Mouse (Mus musculus): ENCODE measurements around the gene Nmt1. TPM values are rescaled to one million over a fixed set of nuclear protein-coding genes. Genes with fewer than 3 reads are reported as not detected.

The Nmt1 gene
- total RNA-seq, 2 experiments from 2014 or later = 65.2 to 68.7 TPM

GRCm38 (mm10) chr11:103004852-103005251 is 23.1 kb upstream of the Nmt1 start:
- intact Hi-C loops (cut with DNase I) = no loop called here
- no peak for DNase-seq

GRCm38 (mm10) chr11:103005254-103005981 is 22.6 kb upstream of the Nmt1 start:
- DNase-seq = no peak
- intact Hi-C loops (cut with DNase I) = no loop called here

- intact Hi-C loops (cut with DNase I) = no loop called here
- DNase-seq = no peak
Observed at GRCm38 (mm10) chr11:103006286-103007000, 21.5 kb upstream of the Nmt1 start.

- DNase-seq = peak; percentile 32 to 67
- intact Hi-C loops (cut with DNase I) = no loop called here
Observed at GRCm38 (mm10) chr11:103007001-103007340, 21.0 kb upstream of the Nmt1 start.

- DNase-seq = no peak
- intact Hi-C loops (cut with DNase I) = no loop called here
Observed at GRCm38 (mm10) chr11:103008558-103008957, 19.4 kb upstream of the Nmt1 start.

- DNase-seq = no peak
- intact Hi-C loops (cut with DNase I) = no loop called here
Observed at GRCm38 (mm10) chr11:103009208-103009607, 18.8 kb upstream of the Nmt1 start.

GRCm38 (mm10) chr11:103010454-103011205 is 17.4 kb upstream of the Nmt1 start:
- no peak for DNase-seq
- intact Hi-C loops (cut with DNase I) = no loop called here

GRCm38 (mm10) chr11:103011206-103011497 is 16.8 kb upstream of the Nmt1 start:
- DNase-seq = no peak
- intact Hi-C loops (cut with DNase I) = no loop called here

GRCm38 (mm10) chr11:103015881-103016825 is 11.8 kb upstream of the Nmt1 start:
- intact Hi-C loops (cut with DNase I) = no loop called here

GRCm38 (mm10) chr11:103016930-103017329 is 11.1 kb upstream of the Nmt1 start:
- intact Hi-C loops (cut with DNase I) = loop anchor here (1.0 kb wide), 1 partner anchor 10 kb away; no protein-coding TSS in a partner anchor
- DNase-seq = peak; percentile 99 to 100

More at GRCm38 (mm10) chr11:103015881-103016825, 11.8 kb upstream of the Nmt1 start:
- no peak for DNase-seq

GRCm38 (mm10) chr11:103017661-103018060 is 10.3 kb upstream of the Nmt1 start:
- DNase-seq = no peak
- intact Hi-C loops (cut with DNase I) = loop anchor here (1.0 kb wide), 1 partner anchor 10 kb away; no protein-coding TSS in a partner anchor

GRCm38 (mm10) chr11:103018860-103019259 is 9.1 kb upstream of the Nmt1 start:
- DNase-seq = no peak
- intact Hi-C loops (cut with DNase I) = no loop called here

GRCm38 (mm10) chr11:103019325-103019724 is 8.7 kb upstream of the Nmt1 start:
- no peak for DNase-seq
- intact Hi-C loops (cut with DNase I) = no loop called here

- DNase-seq = no peak
- intact Hi-C loops (cut with DNase I) = no loop called here
Observed at GRCm38 (mm10) chr11:103020713-103021335, 7.2 kb upstream of the Nmt1 start.

- intact Hi-C loops (cut with DNase I) = no loop called here
- DNase-seq = no peak
Observed at GRCm38 (mm10) chr11:103023974-103024373, 4.0 kb upstream of the Nmt1 start.

GRCm38 (mm10) chr11:103026901-103027300 is 1.1 kb upstream of the Nmt1 start:
- no peak for DNase-seq
- intact Hi-C loops (cut with DNase I) = loop anchor here (1.0 kb wide), 1 partner anchor 10 kb away; no protein-coding TSS in a partner anchor

GRCm38 (mm10) chr11:103027570-103028175 is 317 bp upstream of the Nmt1 start:
- DNase-seq = no peak

GRCm38 (mm10) chr11:103033030-103033429 is 5.0 kb downstream of the Nmt1 start:
- DNase-seq = no peak
- intact Hi-C loops (cut with DNase I) = no loop called here

More at GRCm38 (mm10) chr11:103027570-103028175, 317 bp upstream of the Nmt1 start:
- intact Hi-C loops (cut with DNase I) = loop anchor here (1.0 kb wide), 1 partner anchor 10 kb away; no protein-coding TSS in a partner anchor

GRCm38 (mm10) chr11:103035007-103035406 is 7.0 kb downstream of the Nmt1 start:
- intact Hi-C loops (cut with DNase I) = no loop called here
- DNase-seq = no peak
